Mouse (Mus musculus) CD4-positive helper T cell, adult 2 months (primary cell): Measurements from ENCODE around the gene Mafb.
A peak's percentile ranks its signal among the peaks of the same experiment; 100 is the strongest.

ENCODE experiments used
- DNase-seq: peaks from one replicate; pipeline ENCODE4 v3.0.0-alpha.2; 2012; ENCODE audit warnings: low read depth, missing footprints, low spot score

The Mafb gene

GRCm38 (mm10) chr2:160366980-160367338 is at the start of gene Mafb:
TSS of gene Mafb (minus strand) at chr2:160367065.
- peak; percentile 74 for DNase-seq

GRCm38 (mm10) chr2:160415161-160415560 is 48.3 kb upstream of the Mafb start:
- no peak for DNase-seq

GRCm38 (mm10) chr2:160414736-160415135 is 47.9 kb upstream of the Mafb start:
- no peak for DNase-seq

- DNase-seq: peak; percentile 47
Measured at GRCm38 (mm10) chr2:160413982-160414381, 47.1 kb upstream of the Mafb start.

- no peak for DNase-seq
Measured at GRCm38 (mm10) chr2:160413055-160413454, 46.2 kb upstream of the Mafb start.

GRCm38 (mm10) chr2:160411431-160411830 is 44.6 kb upstream of the Mafb start:
- no peak for DNase-seq

- DNase-seq: peak; percentile 7
Measured at GRCm38 (mm10) chr2:160407720-160408119, 40.9 kb upstream of the Mafb start.

- peak; percentile 16 for DNase-seq
Measured at GRCm38 (mm10) chr2:160397747-160398146, 30.9 kb upstream of the Mafb start.

GRCm38 (mm10) chr2:160394735-160395134 is 27.9 kb upstream of the Mafb start:
- DNase-seq: no peak

GRCm38 (mm10) chr2:160392648-160393047 is 25.8 kb upstream of the Mafb start:
- no peak for DNase-seq

GRCm38 (mm10) chr2:160388596-160388995 is 21.7 kb upstream of the Mafb start:
- DNase-seq: no peak

GRCm38 (mm10) chr2:160383418-160383817 is 16.6 kb upstream of the Mafb start:
- DNase-seq: no peak

GRCm38 (mm10) chr2:160378271-160378670 is 11.4 kb upstream of the Mafb start:
- peak; percentile 22 for DNase-seq

- DNase-seq: no peak
Measured at GRCm38 (mm10) chr2:160376236-160376635, 9.4 kb upstream of the Mafb start.

GRCm38 (mm10) chr2:160369653-160370420 is 3.0 kb upstream of the Mafb start:
- DNase-seq: no peak

- no peak for DNase-seq
Measured at GRCm38 (mm10) chr2:160368422-160369357, 1.8 kb upstream of the Mafb start.

- peak; percentile 62 for DNase-seq
Measured at GRCm38 (mm10) chr2:160367448-160368208, 763 bp upstream of the Mafb start.

- no peak for DNase-seq
Measured at GRCm38 (mm10) chr2:160366111-160366979, 520 bp downstream of the Mafb start.

GRCm38 (mm10) chr2:160365107-160365911 is 1.6 kb downstream of the Mafb start:
- no peak for DNase-seq

GRCm38 (mm10) chr2:160364666-160365065 is 2.2 kb downstream of the Mafb start:
- DNase-seq: no peak
